Mouse (Mus musculus) ES-Bruce4 (cell line): ENCODE results near the gene Rnf43. TPM values are rescaled to one million over a fixed set of nuclear protein-coding genes. Genes with fewer than 3 reads are reported as not detected.

Experiments
- H3K27ac ChIP-seq: 2 replicates; pipeline ENCODE4 v1.5.1; 2012; ENCODE audit warnings: low read length, inconsistent platforms; ENCODE audit not compliant: insufficient read depth
- H3K27me3 ChIP-seq: 2 replicates; pipeline ENCODE4 v1.6.1; 2012; ENCODE audit warnings: mild to moderate bottlenecking, low read length, inconsistent platforms; ENCODE audit not compliant: control insufficient read depth, poor library complexity, insufficient read depth, severe bottlenecking
- H3K36me3 ChIP-seq: 2 replicates; pipeline ENCODE4 v1.6.1; 2012; ENCODE audit warnings: inconsistent platforms, mild to moderate bottlenecking, low read length, moderate library complexity; ENCODE audit not compliant: control insufficient read depth, poor library complexity, insufficient read depth, severe bottlenecking
- H3K4me1 ChIP-seq: one replicate; pipeline ENCODE4 v1.8.1; 2011; ENCODE audit warnings: low read length; ENCODE audit not compliant: control insufficient read depth, insufficient read depth
- H3K4me3 ChIP-seq: 2 replicates; pipeline ENCODE4 v1.5.1; 2011; ENCODE audit warnings: low read depth, mild to moderate bottlenecking, low read length
- H3K9ac ChIP-seq: 2 replicates; pipeline ENCODE4 v1.6.1; 2012; ENCODE audit warnings: low read depth, mild to moderate bottlenecking, inconsistent platforms; ENCODE audit not compliant: poor library complexity, severe bottlenecking
- H3K9me3 ChIP-seq: replicated peaks from 2 replicates; pipeline ENCODE4 v1.6.1; 2012; ENCODE audit warnings: mild to moderate bottlenecking, low read length, inconsistent platforms; ENCODE audit not compliant: control insufficient read depth, poor library complexity, insufficient read depth, severe bottlenecking
- CTCF ChIP-seq: IDR thresholded peaks from one replicate; pipeline ENCODE4 v1.8.1; 2011; ENCODE audit warnings: low read depth, low read length
- EP300 ChIP-seq: IDR thresholded peaks from 2 replicates; pipeline ENCODE4 v1.6.1; 2011; ENCODE audit warnings: low read depth, low read length; ENCODE audit not compliant: insufficient read depth
- POLR2A ChIP-seq: IDR thresholded peaks from one replicate; pipeline ENCODE4 v1.8.1; 2011; ENCODE audit warnings: low read length; ENCODE audit not compliant: insufficient read depth
- polyA plus RNA-seq: library from polyadenylated mRNA; stranded (reverse); fragments of >200 nt; gene quantifications from 2 replicates; pipeline ENCODE4 v1.2.4, GENCODE M21; 2011; ENCODE audit warnings: low read depth; ENCODE audit not compliant: missing spikeins, insufficient read depth, insufficient read length

Rnf43 gene
- polyA plus RNA-seq, 1 experiment: 2.8 TPM

GRCm38 (mm10) chr11:87701877-87702620 is 39.5 kb downstream of the Rnf43 start:
- Histone ChIP-seq H3K9me3 (no peaks in the 10 kb centered on the region), H3K27me3 (no peaks in the 10 kb centered on the region; the same call in 1 of the 2 replicates), H3K36me3 (no peaks in the 10 kb centered on the region), H3K27ac (no peak overlapping the region), H3K4me1 (no peaks in the 10 kb centered on the region), H3K9ac (no peak overlapping the region), H3K4me3 (no peak overlapping the region)
- TF ChIP-seq EP300 (no peak), CTCF (no peak), POLR2A (no peak)

- no peak for TF ChIP-seq POLR2A
- no peak for TF ChIP-seq CTCF
- no peak for TF ChIP-seq EP300
- Histone ChIP-seq H3K36me3 (no peaks in the 10 kb centered on the region), H3K9ac (no peak overlapping the region)
Measured at GRCm38 (mm10) chr11:87703654-87704053, 41.1 kb downstream of the Rnf43 start.

DNA sequence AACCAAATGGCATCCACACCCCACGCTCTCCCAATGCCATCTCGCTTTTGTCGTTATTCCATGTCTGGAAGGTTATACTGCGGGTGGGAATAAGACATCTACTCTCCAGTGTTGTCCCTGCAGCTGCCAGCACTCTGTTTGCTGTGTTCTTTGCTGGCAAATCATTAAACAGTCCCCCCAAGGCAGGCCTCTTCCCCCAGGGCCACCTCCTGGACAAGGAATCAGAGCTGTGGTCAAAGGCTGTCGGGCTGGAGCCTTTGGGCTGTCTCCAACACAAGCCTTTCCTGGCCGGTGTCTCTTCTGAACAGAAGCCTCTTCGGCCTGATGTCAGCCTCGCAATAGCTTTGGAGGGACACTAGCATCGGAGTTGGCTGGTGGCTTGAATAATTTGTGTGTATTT is 41.8 kb downstream of the Rnf43 start:
- Histone ChIP-seq H3K4me3 (no peak overlapping the region), H3K4me1 (peaks cover 2% of the 10 kb centered on the region), H3K27ac (no peak overlapping the region), H3K36me3 (no peaks in the 10 kb centered on the region), H3K9ac (no peak overlapping the region), H3K9me3 (no peaks in the 10 kb centered on the region), H3K27me3 (no peaks in the 10 kb centered on the region; the same call in 1 of the 2 replicates)
- TF ChIP-seq EP300 (no peak), POLR2A (no peak), CTCF (no peak)

More at GRCm38 (mm10) chr11:87703654-87704053, 41.1 kb downstream of the Rnf43 start:
- Histone ChIP-seq H3K4me1 (peaks cover 2% of the 10 kb centered on the region), H3K27me3 (no peaks in the 10 kb centered on the region; the same call in 1 of the 2 replicates), H3K4me3 (no peak overlapping the region), H3K9me3 (no peaks in the 10 kb centered on the region), H3K27ac (no peak overlapping the region)

- H3K36me3 ChIP-seq: no peaks in the 10 kb centered on the region
- H3K4me3 ChIP-seq: no peak overlapping the region
- TF ChIP-seq CTCF: no peak
- no peak for TF ChIP-seq POLR2A
- no peak for TF ChIP-seq EP300
- H3K27ac ChIP-seq: no peak overlapping the region
- H3K9me3 ChIP-seq: no peaks in the 10 kb centered on the region
- no peaks in the 10 kb centered on the region; the same call in 1 of the 2 replicates for H3K27me3 ChIP-seq
- no peak overlapping the region for H3K9ac ChIP-seq
- peaks cover 4% of the 10 kb centered on the region for H3K4me1 ChIP-seq
Measured at GRCm38 (mm10) chr11:87707570-87707969, 45.0 kb downstream of the Rnf43 start.

DNA sequence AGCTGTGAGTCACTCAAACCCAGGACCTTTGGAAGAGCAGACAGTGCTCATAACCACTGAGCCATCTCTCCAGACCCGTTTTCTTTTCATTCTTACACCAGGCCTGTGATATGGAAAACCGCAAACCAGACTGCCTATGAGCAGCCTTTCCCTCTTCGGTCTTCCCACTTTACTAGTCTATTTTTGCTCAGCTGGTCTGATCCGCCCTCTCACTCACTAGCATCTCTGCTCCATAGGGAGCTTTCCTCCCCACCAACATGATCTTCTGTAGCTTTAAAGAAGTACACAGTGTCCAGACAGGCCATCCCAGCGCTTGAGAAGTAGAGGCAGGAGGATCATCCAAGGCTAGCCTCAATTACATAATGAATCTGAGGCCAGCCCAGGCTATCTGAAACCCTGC is 46.5 kb downstream of the Rnf43 start:
- TF ChIP-seq CTCF (no peak), POLR2A (no peak), EP300 (no peak)
- Histone ChIP-seq H3K4me1 (peaks cover 4% of the 10 kb centered on the region), H3K9me3 (no peaks in the 10 kb centered on the region), H3K27ac (no peak overlapping the region), H3K36me3 (no peaks in the 10 kb centered on the region), H3K27me3 (no peaks in the 10 kb centered on the region), H3K4me3 (no peak overlapping the region), H3K9ac (no peak overlapping the region)
